14 mouse cellular contexts compared by ENCODE assay signal in the genomic region with DNA sequence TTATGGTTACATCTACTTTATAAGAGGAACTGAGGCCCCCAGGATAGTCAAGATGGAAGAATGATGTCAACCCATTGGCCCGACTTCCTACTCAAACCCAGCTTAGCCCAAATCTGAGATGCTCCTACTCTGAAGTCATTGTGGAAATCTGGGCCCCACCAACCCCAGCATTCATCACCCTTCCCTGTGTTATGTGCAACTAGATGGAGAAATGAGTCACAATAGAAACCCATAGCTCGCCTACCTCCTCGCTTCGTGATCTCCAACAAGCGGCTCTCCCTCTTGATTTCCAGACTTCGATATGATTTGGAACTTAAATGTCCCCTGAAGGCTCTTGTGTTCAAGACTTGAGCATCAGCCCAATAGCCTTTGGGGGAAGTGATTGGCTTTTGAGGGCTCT.
"Had no signal": no experiment of that assay in that cellular context is flagged by ENCODE, and none has a peak within 500 bp of the region (broad histone marks: within the 10 kb centered on the region; RNA-seq: fewer than 3 reads in every experiment).

No protein-coding gene starts in this region.

- DNase-seq: retina, postnatal 1 day; right cerebral cortex, postnatal 25 days; right cerebral cortex, postnatal 4 days; spleen, adult 18-20 months; thymus, adult 2 months; thymus, postnatal 14 days; thymus, postnatal 25 days; thymus, postnatal 36 days; thymus, postnatal 4 days had no signal

- H3K4me1 ChIP-seq: neural tube, embryonic 12.5 days; neural tube, embryonic 15.5 days; stomach, embryonic 15.5 days had no signal

- H3K27ac ChIP-seq: neural tube, embryonic 12.5 days; neural tube, embryonic 13.5 days; neural tube, embryonic 15.5 days; stomach, embryonic 15.5 days; stomach, postnatal 0 days had no signal

- H3K4me3 ChIP-seq: neural tube, embryonic 12.5 days; neural tube, embryonic 13.5 days; neural tube, embryonic 15.5 days; stomach, embryonic 15.5 days had no signal
